Mouse (Mus musculus): ENCODE results near the gene Pym1.

Gene Pym1

DNA sequence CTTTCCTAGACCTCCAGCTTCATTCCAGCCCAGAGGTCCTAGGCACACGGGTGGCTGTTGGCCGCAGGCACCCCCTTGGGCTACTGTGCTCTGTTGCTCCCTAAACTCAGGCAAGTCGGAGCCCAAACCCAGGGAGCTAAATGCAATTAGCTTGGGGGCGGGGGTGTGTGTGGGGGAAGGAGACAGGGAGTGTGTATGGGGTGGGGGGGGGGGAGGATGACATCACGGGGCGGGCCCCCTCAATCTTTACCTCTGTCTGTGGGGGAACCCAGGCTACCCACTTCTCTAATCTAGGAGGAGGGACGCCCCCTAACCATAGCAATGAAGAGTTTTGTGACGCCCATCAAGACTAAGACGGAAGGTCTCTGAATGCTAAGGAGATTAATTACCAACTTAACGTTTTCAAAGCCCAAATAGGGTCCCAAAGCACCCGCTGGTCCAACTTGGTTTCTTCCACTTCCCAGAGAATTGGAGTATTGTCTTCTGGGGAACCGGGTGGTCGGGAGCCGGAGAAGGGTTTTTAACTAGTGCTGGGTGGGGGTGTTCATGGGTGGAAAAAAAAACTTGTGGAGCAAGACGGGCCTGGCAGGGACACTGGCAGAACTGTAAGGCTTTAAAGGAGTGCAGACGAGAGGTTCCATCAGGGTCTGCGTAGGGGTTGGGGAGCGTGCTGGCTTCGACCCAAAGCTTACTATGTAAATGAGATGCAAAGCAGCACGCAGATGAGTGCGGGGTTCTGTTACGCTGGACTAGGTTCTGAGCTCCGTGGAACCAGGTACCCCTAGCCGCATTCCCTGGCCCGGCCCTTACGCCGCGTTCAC is 56.8 kb downstream of the Pym1 start, which contains the start of gene Tmem198b:
TSS of gene Tmem198b (minus strand) at position 100 of the 821 bp plus-strand sequence.
- peak; percentile 70 for DNase-seq (ENCODE audit: low spot score)

- peak; percentile 96 for DNase-seq (ENCODE audit: low spot score)
Observed at GRCm38 (mm10) chr10:128805092-128806000, 57.7 kb downstream of the Pym1 start.

GRCm38 (mm10) chr10:128806086-128806485 is 58.4 kb downstream of the Pym1 start:
- no peak for DNase-seq (ENCODE audit: low spot score)

DNA sequence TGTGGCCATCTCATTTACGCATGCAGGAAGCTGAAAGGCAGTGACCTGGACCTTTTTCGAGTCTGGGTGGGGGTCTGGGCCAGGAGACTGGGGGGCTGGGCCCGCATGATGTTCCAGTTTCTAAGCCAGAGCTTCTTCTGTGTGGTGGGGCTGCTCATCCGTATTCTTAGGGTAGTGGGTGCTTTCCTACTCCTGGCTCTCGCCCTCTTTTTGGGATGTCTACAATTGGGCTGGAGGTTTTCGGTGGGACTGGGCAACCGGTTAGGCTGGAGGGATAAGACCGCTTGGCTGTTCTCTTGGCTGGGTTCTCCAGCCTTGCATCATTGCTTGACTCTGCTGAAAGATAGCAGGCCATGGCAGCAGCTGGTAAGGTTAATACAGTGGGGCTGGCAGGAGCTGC is 59.3 kb downstream of the Pym1 start:
- no peak for DNase-seq (ENCODE audit: low spot score)

Measured in embryo, embryonic 10 days (tissue).